Mouse (Mus musculus) frontal cortex, postnatal 36 days (tissue): ENCODE data around the gene A630095N17Rik.

Source experiments
- DNase-seq, 2 experiments: peaks; one replicate each; pipeline ENCODE4 v3.0.0; 2022; ENCODE audit warnings: low spot score in 2 of 2

Gene A630095N17Rik

GRCm38 (mm10) chr1:75231664-75232152 lies at the start of gene A630095N17Rik:
Gene A630095N17Rik, minus strand, starts transcription at chr1:75232102.
- DNase-seq: no peak

DNA sequence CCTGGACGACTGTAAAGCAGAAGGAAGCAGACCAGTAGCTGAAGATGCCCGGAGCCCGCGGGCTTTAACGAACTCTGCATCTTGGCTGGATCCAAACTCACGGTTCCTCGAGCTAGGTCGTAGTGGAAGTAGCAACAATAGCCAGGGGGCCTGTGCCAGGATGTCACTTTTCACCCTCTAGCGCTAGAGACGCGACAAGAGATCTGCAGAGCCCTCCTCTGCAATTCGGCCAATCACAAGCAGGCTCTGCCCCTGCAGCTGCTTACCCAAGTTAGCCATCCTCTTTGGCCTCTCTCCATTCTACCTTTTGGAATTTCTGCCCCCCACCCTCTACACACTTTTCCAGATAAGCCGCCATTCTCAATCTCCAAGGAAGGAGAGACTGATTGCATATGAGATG lies 46.3 kb upstream of the A630095N17Rik start, which contains the start of gene Resp18:
Resp18 (minus strand) TSS at position 188 of the 400 bp plus-strand sequence.
- DNase-seq: no peak

- DNase-seq: no peak
Measured at GRCm38 (mm10) chr1:75277195-75278188, 45.6 kb upstream of the A630095N17Rik start.

DNA sequence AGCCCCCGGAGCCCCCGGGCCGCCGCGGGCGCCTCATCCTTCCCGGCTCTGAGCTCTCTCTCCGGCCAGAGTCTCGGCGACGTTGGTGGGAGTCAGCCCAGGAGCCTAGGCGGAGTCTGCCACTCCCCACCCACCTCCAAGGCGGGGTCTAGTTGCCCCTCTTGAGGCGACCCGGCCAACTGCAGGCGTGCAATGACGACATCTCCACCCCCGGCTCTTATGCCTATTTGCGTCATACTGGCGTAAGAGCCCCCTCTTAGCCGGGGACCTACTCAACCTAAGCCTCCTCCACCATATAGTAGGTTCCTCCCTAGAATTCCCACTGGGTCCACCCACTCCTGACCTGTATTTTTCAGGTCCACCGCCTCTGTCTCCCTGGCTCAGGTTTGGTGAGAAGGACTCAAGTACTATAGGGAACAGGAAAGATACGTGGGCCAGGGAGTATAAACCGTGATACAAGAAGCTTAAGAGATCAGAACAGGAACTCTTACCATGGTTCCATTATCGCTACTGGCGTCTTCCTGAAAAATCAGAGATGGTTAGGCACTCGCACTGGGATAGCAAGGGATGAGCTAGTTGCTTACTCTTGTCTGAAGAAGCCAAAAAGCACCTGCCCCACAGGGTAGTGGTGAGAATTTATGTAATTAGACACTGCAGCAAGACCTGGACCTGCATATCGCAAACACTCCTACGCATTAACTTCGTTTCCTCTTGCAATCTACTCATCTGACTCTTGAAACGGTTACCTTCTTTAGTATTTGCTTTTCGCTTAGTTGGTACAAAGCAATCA lies 32.4 kb upstream of the A630095N17Rik start, which contains the start of gene Ptprn:
Ptprn (minus strand) TSS at position 412 of the 790 bp plus-strand sequence.
- peak; percentile 83 to 85 for DNase-seq

DNA sequence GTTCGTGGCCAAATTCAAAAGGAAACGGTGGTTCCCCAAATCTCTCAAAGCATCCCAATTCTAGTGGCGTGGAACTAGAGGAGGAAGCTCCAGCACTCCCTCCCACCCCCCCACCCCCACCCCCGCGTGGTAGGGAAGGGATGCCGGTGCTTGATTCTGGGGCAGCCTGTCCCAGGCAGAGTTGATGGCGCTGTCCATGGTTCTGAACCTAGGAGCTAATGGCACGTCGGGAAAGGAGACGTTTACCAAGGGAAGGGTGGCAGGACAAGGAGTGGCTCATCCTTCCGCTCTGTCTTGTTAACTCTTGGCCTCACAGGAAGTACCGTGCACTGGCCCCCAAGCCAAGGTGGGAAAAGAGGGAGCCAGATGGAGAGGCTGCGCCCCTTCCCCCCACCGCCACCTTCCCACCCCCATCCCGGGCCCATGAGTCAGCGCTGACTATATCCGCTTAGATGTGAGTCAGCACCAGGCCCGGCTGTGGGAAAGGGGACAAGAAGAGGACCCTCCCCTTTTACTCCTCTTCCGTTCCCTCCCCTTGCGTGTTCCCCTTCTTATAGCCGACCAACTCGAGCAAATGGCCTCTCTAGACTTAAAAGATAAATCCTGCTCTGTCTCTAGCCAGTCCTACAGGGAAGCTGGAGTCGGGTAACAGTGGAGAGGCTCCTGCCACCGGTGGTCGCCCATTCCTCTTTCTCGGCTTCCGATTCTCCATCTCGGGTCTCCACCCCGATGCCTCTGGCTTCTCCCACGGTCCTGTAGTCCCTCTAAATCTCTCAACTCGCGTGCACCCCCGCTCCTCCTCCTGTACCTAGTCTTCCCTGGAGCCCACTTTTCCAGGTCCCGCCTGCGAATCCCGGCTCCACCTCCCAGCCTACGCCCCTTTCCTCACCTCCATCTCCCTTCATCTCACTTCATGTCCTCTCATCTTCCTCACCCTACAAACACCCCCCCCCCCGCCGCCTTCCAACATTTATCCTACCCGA lies 31.4 kb upstream of the A630095N17Rik start:
- peak in 1 of 2 experiments; percentile 71 for DNase-seq

DNA sequence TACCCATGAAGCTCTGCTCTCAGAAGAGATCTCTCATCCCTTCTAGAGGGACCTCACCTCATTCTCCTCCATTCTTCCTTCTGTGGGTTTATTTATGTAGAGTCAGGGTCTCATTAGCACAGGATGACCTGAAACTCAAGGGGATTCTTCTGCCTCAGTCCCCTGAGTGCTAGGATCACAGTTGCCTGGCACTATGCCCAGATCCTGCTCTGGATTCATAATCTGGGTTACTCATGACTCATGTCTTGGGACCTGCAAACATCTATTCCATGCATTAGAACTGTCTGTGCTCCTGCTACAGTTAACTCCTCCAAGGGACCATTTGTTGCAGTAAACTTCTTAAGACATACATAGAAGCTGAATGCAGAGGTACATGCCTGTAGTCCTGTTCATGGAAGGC lies 29.4 kb upstream of the A630095N17Rik start:
- DNase-seq: no peak

DNA sequence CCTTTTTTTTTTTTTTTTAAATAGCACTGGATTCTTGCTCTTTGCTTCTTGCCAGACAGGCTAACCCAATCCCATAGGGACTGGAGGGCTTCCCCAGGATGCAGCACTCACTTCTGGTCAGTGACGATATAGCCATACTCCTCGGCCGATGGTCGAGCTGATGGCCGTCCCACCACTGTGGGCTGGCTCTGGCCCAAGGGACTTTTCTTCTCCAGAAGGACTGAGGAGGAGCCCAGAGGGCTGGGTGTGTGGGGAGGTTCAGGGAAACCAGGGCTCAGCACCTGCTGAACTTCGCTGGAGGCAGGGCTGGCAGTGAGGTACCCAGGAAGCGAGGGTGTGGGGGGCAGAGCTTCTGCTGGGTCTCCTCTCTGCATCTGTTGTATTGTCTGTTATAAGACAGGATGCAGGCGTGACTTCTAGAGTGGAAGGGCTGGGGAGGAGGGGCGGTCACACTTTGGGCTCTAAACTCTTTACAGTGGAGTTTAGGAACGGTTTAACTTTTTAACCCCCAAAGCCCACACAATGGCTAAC lies 23.7 kb upstream of the A630095N17Rik start:
- DNase-seq: no peak

GRCm38 (mm10) chr1:75254625-75255013 lies 22.7 kb upstream of the A630095N17Rik start:
- no peak for DNase-seq

GRCm38 (mm10) chr1:75253849-75254624 lies 22.1 kb upstream of the A630095N17Rik start:
- peak; percentile 84 to 93 for DNase-seq

- no peak for DNase-seq
Measured at GRCm38 (mm10) chr1:75253029-75253428, 21.1 kb upstream of the A630095N17Rik start.

- no peak for DNase-seq
Measured at GRCm38 (mm10) chr1:75252308-75252707, 20.4 kb upstream of the A630095N17Rik start.

DNA sequence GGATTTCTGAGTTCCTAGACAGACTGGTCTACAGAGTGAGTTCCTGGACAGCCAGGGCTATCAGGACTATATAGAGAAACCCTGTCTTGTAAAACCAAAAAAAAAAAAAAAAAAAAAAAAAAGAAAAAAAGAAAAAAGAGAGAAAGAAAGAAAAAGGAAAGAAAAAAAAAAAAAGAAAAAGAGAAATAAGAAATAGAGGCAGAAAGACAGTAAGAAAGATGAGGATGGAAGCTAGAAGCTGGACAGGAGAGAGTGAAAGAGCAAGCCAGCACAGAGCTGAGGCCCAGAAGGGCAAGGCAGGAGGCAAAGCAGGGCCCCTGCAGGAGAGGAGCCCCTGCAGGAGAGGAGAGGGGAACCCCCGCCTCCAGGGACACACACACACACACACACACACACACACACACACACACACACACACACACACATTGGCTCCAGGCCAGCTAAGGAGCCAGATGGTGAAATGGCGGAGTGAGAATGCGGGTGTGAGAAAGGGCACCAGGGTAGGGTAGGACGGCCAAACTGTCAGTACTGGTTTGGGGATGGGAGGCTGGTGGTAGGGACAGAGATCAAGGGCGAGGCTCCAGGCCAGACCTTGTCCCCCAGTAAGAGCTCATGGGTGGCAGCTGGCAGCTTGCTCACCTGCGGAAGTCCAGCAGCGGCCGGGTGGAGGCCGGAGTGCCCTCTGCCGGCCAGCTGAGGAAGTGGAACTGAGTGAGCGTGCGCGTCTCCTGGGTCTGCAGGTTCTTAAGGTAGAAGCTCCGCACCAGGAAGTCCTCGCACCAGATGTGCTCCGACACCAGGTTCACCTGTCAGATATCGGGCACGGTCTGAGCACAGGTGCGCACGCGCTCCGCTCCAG lies 19.4 kb upstream of the A630095N17Rik start:
- DNase-seq: peak; percentile 74 to 78

GRCm38 (mm10) chr1:75250498-75250897 lies 18.6 kb upstream of the A630095N17Rik start:
- no peak for DNase-seq

- DNase-seq: no peak
Measured at GRCm38 (mm10) chr1:75248041-75248772, 16.3 kb upstream of the A630095N17Rik start.

DNA sequence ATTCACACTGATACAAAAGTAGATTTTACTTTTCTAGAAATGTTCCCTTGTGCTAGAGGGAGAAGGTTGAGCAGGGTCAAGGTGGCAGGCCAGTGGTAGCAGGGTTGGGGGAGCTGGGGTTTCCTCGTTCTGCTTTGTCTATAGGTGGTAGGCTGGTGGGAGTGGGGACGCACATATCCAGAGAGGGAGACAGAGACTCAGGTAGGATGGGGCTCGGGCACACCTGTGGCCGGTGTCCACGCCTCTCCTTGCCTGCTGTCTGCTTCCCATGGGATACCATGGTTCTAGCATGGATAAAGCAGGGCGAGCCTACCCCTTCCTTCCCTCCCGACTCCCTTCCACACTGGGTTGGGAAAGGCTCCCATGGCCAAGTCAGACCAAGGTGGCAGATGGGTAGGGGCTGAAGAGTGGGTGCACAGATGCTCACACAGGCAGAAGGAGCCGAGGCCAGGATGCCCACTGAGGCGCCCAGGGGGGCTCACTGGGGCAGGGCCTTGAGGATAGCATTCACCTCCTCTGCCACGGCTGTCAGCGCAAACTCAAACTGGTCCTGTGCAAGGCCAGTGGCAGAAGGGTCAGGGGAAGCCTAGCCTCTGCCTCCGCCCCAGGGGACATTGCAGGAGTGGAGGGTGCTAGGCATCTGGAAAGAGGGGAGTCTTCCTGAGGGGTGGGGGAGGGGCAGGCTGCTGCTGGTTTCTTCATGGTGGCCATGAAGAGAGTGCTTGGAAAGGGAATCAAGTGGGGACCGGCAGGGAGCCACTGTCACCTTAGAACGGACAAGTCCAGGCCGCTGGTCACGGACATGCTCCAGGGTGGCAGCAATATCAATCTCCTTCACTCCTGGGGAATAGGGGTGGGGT lies 15.4 kb upstream of the A630095N17Rik start:
- no peak for DNase-seq

- peak; percentile 54 to 73 for DNase-seq
Measured at GRCm38 (mm10) chr1:75244836-75245235, 12.9 kb upstream of the A630095N17Rik start.

DNA sequence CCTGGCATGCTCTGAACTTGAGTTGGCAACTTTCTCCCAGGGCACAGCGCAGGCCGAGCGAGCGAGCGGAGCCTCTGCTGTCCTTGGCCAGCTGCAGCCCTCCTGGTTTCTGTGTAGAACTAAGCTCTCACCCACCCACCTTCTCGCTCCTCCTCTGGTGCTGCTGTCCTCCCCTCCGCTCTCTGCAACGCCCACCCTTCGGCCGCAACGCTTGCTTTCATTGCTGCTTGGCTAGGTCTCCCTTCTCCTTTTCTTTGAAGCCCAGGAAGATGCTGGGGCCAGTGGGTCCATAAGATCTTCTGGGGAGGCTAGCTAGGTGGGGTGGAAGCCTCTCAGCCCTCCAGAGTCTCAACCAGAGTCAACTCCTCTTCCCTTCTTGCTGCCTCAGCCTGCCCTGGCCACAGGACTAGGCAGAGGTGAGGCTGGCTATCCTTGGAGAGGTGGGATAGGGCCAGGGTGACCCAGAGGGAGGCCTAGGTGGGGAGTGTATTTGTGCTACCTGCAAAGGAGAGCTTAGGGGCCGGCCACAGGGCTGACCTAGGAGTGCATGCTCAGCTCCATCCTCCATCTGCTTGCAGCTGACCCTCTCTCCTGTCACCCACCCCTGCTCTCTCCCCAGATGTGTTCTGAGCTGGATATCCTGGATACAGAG lies 12.4 kb upstream of the A630095N17Rik start:
- DNase-seq: no peak
